Mouse (Mus musculus) cerebellum, adult (tissue): ENCODE measurements around the gene Gm17728.
"Not testable (repeated sequence)": the region's sequence is repeated elsewhere in the genome, so short reads cannot be mapped to it uniquely, and the experiment has no call there.

ENCODE experiments used
- ATAC-seq: cut with Nextera tagmentation; 2 replicates; pipeline ENCODE4 v1.9.2; 2017; ENCODE audit warnings: mild to moderate bottlenecking, moderate library complexity, mixed read lengths; ENCODE audit not compliant: insufficient number of reproducible peaks, low FRiP score, low TSS enrichment

Gm17728 gene

GRCm38 (mm10) chr17:9421760-9422159, at the start of gene Gm17728:
TSS of gene Gm17728 (plus strand) at chr17:9422060.
- ATAC-seq = not testable (repeated sequence)

GRCm38 (mm10) chr17:9397493-9397892, 24.4 kb upstream of the Gm17728 start:
- ATAC-seq = no peak

- ATAC-seq = no peak
These were observed 23.3 kb upstream of the Gm17728 start for GRCm38 (mm10) chr17:9398551-9398950.

- ATAC-seq = no peak
These were observed 17.9 kb upstream of the Gm17728 start for GRCm38 (mm10) chr17:9403991-9404390.

GRCm38 (mm10) chr17:9407640-9408039, 14.2 kb upstream of the Gm17728 start:
- ATAC-seq = no peak

- ATAC-seq = no peak
These were observed 2.8 kb upstream of the Gm17728 start for GRCm38 (mm10) chr17:9419016-9419415.

GRCm38 (mm10) chr17:9428374-9428994, 6.6 kb downstream of the Gm17728 start:
- ATAC-seq = no peak

- ATAC-seq = no peak
These were observed 18.3 kb downstream of the Gm17728 start for GRCm38 (mm10) chr17:9439997-9440655.

- ATAC-seq = no peak
These were observed 34.5 kb downstream of the Gm17728 start for GRCm38 (mm10) chr17:9456406-9456805.

GRCm38 (mm10) chr17:9460904-9461303, 39.0 kb downstream of the Gm17728 start:
- ATAC-seq = no peak
